Mouse (Mus musculus) hindbrain, embryonic 13.5 days (tissue): ENCODE results near the gene Pde7b. TPM values are rescaled to one million over a fixed set of nuclear protein-coding genes. Genes with fewer than 3 reads are reported as not detected.

Source experiments
- ATAC-seq: fragments of 200-750 bp; cut with Nextera tagmentation; 2 replicates; pipeline ENCODE4 v1.8.0; 2017; ENCODE audit warnings: moderate TSS enrichment; ENCODE audit not compliant: low FRiP score
- H3K27ac ChIP-seq: fragments of 300-500 bp; sonication (generic); 2 replicates; pipeline ENCODE4 v1.5.1; 2015; ENCODE audit warnings: inconsistent platforms, mild to moderate bottlenecking, moderate library complexity
- H3K27me3 ChIP-seq: fragments of 300-500 bp; sonication (generic); 2 replicates; pipeline ENCODE4 v1.6.1; 2015; ENCODE audit warnings: mild to moderate bottlenecking, inconsistent platforms
- H3K36me3 ChIP-seq: fragments of 300-500 bp; sonication (generic); 2 replicates; pipeline ENCODE4 v1.6.1; 2015; ENCODE audit warnings: mild to moderate bottlenecking, inconsistent platforms
- H3K4me1 ChIP-seq: fragments of 300-500 bp; sonication (generic); replicated peaks from 2 replicates; pipeline ENCODE4 v1.6.1; 2015; ENCODE audit warnings: inconsistent platforms
- H3K4me2 ChIP-seq: fragments of 300-500 bp; sonication (generic); 2 replicates; pipeline ENCODE4 v1.6.1; 2015; ENCODE audit warnings: inconsistent platforms, mild to moderate bottlenecking, moderate library complexity
- H3K4me3 ChIP-seq: fragments of 300-500 bp; sonication (generic); 2 replicates; pipeline ENCODE4 v1.5.1; 2015; ENCODE audit warnings: mild to moderate bottlenecking, inconsistent platforms
- H3K9ac ChIP-seq: fragments of 300-500 bp; sonication (generic); 2 replicates; pipeline ENCODE4 v1.6.1; 2015; ENCODE audit warnings: mild to moderate bottlenecking, inconsistent platforms
- H3K9me3 ChIP-seq: fragments of 300-500 bp; sonication (generic); 2 replicates; pipeline ENCODE4 v1.6.1; 2016; ENCODE audit warnings: inconsistent platforms
- WGBS: fragments of 180-500 bp; shearing (Covaris S2); methylation state at CpG from one replicate; pipeline ENCODE4 v1.1.7; 2015; 5-methylcytosine and 5-hydroxymethylcytosine counted together
- polyA plus RNA-seq: library from polyadenylated mRNA; unstranded; fragments of >200 nt; fragmentation: Nextera tagmentation; extraction: Ambion mirVana; gene quantifications from 2 replicates; pipeline ENCODE4 v1.2.1, GENCODE M21; 2015

The Pde7b gene
- 2.4 TPM in 2 replicates for polyA plus RNA-seq

DNA sequence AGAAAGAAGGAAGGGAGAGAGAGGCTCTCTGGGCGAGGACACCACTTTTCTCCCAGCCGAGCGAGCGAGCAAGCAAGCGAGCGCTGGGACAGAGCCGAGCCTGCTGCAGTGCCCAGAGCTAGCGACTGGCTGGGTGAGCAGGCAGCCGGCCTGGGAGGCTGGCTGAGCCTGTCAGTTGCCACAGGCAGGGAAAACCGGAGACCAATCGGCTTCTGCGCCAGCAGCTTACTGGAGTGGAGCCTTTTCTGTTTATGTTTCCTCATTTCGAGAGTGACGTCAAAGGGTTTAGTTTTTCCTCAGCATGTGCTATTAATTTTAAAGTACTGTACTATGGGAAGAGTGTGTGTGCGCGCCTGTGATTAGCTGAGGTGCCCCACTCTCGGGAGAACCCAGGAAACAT is at the start of gene Pde7b:
Gene Pde7b (minus strand): TSS at position 173 of the 400 bp plus-strand sequence.
- no peaks in the 10 kb centered on the region for H3K9me3 ChIP-seq
- H3K27ac ChIP-seq, result no peak within 1 kb of the TSS; the same call in 1 of the 2 replicates
- no peaks in the 10 kb centered on the region for H3K27me3 ChIP-seq
- H3K4me3 ChIP-seq, result peak within 1 kb of the TSS; percentile 26
- H3K4me2 ChIP-seq, result peak within 1 kb of the TSS; percentile 49
- peaks cover 32% of the 10 kb centered on the region for H3K4me1 ChIP-seq
- no peaks in the 10 kb centered on the region for H3K36me3 ChIP-seq
- peak; percentile 91 for ATAC-seq
- H3K9ac ChIP-seq, result peak within 1 kb of the TSS; percentile 19
- 15% methylated on average over 17 of the region's 17 CpGs for WGBS

GRCm38 (mm10) chr10:20772056-20772455 is 47.2 kb upstream of the Pde7b start:
- no peaks in the 10 kb centered on the region for H3K27me3 ChIP-seq
- no peak for ATAC-seq
- 77% methylated on average over 4 of the region's 4 CpGs for WGBS
- no peaks in the 10 kb centered on the region for H3K9me3 ChIP-seq
- no peaks in the 10 kb centered on the region for H3K36me3 ChIP-seq
- H3K4me1 ChIP-seq, result 0 out of 2 replicates have a peak, but pooled peaks cover 11% of the 10 kb centered on the region
- no peak overlapping the region for H3K9ac ChIP-seq
- no peak overlapping the region for H3K4me2 ChIP-seq
- H3K4me3 ChIP-seq, result no peak overlapping the region
- no peak overlapping the region for H3K27ac ChIP-seq

DNA sequence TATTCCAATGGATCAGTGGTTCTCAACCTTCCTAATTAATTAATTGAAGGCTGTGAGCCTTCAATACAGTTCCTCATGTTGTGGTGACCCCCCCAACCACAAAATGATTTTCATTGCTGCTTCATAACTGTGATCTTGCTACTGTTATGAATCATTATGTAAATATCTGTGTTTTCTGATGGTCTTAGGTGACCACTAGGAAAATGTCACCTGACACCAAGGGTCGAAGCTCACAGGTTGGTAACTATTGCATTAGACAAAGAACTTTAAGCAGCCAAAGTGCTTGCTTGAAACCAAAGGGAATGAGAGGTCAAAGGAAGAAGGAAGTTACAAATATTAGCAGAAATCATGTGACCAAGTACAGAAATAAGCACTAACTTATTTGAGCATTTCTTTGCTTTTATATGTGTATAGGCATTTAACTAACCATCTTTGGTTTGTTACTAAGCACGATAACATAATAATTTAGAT is 45.6 kb upstream of the Pde7b start:
- no peak overlapping the region for H3K9ac ChIP-seq
- no peaks in the 10 kb centered on the region for H3K9me3 ChIP-seq
- H3K27ac ChIP-seq, result no peak overlapping the region
- no peak for ATAC-seq
- no peak overlapping the region for H3K4me2 ChIP-seq
- 95% methylated on average over 2 of the region's 2 CpGs for WGBS
- no peaks in the 10 kb centered on the region for H3K27me3 ChIP-seq
- 0 out of 2 replicates have a peak, but pooled peaks cover 11% of the 10 kb centered on the region for H3K4me1 ChIP-seq
- H3K36me3 ChIP-seq, result no peaks in the 10 kb centered on the region
- H3K4me3 ChIP-seq, result no peak overlapping the region

DNA sequence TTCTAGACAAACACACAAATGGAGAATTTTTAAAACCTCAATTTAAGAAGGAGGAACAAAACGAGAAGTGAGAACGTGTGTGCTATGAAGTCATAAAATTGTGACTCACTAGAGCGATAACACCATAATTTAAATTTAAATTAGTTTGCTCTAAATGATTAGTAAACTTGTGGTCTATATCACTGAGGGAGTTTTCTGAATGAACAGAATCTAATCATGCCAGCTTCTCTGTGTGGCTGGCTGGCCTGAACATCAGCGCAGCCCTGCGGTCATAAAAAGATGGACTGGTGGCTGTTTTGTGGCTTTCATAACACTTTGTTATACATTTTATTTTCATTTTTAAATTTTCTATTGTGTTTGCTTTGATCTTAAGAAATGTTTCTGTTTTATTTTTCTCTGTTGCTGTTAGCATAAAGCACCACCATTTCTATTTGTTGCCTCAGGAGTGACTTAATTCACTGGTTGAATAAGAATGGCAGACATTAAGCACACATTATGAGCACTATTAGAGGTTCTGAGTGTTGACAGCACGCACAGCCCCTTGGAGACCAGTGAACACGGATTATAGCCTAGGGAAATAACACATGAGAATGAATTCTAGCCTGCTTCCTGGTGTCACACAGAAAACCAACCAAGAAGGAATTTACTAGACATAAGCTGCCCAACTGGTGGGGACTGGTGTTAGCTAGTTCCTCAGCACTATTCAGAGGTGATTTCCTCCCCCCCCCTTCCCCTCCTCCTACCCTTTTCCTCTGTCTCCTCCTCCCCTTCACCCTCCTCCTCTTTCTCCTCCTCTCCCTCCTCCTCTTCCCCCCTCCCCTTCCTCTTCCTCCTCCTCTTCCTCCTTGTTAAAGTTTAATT is 44.9 kb upstream of the Pde7b start:
- 0 out of 2 replicates have a peak, but pooled peaks cover 11% of the 10 kb centered on the region for H3K4me1 ChIP-seq
- no peak overlapping the region for H3K9ac ChIP-seq
- no peaks in the 10 kb centered on the region for H3K9me3 ChIP-seq
- 61% methylated on average over 7 of the region's 7 CpGs for WGBS
- no peak overlapping the region for H3K4me3 ChIP-seq
- H3K27me3 ChIP-seq, result no peaks in the 10 kb centered on the region
- no peak overlapping the region for H3K4me2 ChIP-seq
- peak; percentile 69 for ATAC-seq
- H3K27ac ChIP-seq, result no peak overlapping the region
- no peaks in the 10 kb centered on the region for H3K36me3 ChIP-seq

GRCm38 (mm10) chr10:20764352-20764751 is 39.5 kb upstream of the Pde7b start:
- H3K36me3 ChIP-seq, result no peaks in the 10 kb centered on the region
- H3K27ac ChIP-seq, result no peak overlapping the region
- no peak for ATAC-seq
- no peak overlapping the region for H3K4me2 ChIP-seq
- 86% methylated on average over 3 of the region's 3 CpGs for WGBS
- H3K9me3 ChIP-seq, result no peaks in the 10 kb centered on the region
- H3K4me3 ChIP-seq, result no peak overlapping the region
- H3K27me3 ChIP-seq, result no peaks in the 10 kb centered on the region
- 0 out of 2 replicates have a peak, but pooled peaks cover 6% of the 10 kb centered on the region for H3K4me1 ChIP-seq
- no peak overlapping the region for H3K9ac ChIP-seq

DNA sequence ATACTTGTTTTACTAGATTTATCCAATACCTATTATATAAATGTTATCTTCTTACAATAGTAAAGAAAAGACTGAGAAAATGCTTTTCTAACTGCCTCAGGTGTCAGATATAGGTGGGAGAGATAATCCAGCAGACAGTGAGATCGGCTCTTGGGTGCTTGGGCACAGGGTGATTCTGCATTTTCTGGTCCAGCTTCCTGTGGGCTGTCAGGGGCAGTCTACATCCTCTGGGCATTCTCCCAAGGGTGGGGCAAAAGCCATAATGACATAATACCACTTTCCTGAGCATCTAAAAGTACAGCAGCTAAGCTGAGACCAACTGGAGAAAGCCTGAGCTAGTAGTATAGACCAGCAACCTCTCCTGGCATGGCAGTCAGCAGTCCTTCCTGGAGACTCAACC is 34.1 kb upstream of the Pde7b start:
- Histone ChIP-seq H3K9ac (no peak overlapping the region), H3K36me3 (no peaks in the 10 kb centered on the region), H3K4me1 (no peaks in the 10 kb centered on the region), H3K4me2 (no peak overlapping the region), H3K9me3 (no peaks in the 10 kb centered on the region; the same call in 1 of the 2 replicates), H3K4me3 (no peak overlapping the region), H3K27ac (no peak overlapping the region), H3K27me3 (no peaks in the 10 kb centered on the region)
- 97% methylated on average over 1 of the region's 1 CpGs for WGBS
- no peak for ATAC-seq

DNA sequence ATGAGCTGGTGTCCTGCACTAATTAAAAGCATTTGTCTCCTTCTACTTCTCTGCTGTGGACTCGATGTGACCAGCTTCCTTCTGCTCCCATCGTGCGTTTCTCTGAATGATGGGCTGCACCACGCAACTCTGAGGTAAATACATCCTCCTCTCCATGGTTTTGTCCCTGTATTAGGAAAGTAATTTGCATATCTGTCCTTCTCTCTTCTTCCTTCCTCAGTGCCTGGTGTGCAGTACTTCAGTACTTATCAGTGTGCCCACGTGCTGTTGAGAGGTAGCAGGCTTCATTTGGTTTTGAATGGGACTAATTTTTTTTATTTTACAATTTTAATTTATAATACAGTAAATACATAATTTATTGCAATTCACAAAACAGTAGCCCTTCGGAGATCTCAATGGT is 33.4 kb upstream of the Pde7b start:
- no peaks in the 10 kb centered on the region for H3K36me3 ChIP-seq
- no peak for ATAC-seq
- H3K4me3 ChIP-seq, result no peak overlapping the region
- H3K4me2 ChIP-seq, result no peak overlapping the region
- no peaks in the 10 kb centered on the region for H3K27me3 ChIP-seq
- H3K4me1 ChIP-seq, result no peaks in the 10 kb centered on the region
- WGBS, result 86% methylated on average over 6 of the region's 6 CpGs
- H3K9ac ChIP-seq, result no peak overlapping the region
- H3K27ac ChIP-seq, result no peak overlapping the region
- H3K9me3 ChIP-seq, result no peaks in the 10 kb centered on the region; the same call in 1 of the 2 replicates

DNA sequence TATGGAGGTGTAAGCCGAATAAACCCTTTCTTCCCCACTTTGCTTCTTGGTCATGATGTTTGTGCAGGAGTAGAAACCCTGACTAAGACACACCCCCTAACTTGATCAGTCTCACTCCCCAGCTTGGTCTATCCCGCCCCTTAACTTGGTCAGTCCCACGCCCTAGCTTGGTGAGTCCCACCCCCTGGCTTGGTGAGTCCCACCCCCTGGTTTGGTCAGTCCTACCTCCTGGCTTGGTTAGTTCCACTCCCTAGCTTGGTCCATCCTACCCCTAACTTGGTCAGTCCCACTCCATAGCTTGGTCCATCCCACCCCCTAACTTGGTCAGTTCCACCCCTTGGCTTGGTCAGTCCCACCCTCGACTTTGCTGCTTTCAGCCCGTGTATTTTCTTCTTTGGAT is 31.3 kb upstream of the Pde7b start:
- Histone ChIP-seq H3K4me1 (no peaks in the 10 kb centered on the region), H3K4me3 (no peak overlapping the region), H3K36me3 (no peaks in the 10 kb centered on the region), H3K9ac (no peak overlapping the region), H3K4me2 (no peak overlapping the region), H3K27me3 (no peaks in the 10 kb centered on the region), H3K9me3 (no peaks in the 10 kb centered on the region; the same call in 1 of the 2 replicates), H3K27ac (no peak overlapping the region)
- 93% methylated on average over 5 of the region's 5 CpGs for WGBS
- ATAC-seq, result no peak

- no peak overlapping the region for H3K4me3 ChIP-seq
Observed at GRCm38 (mm10) chr10:20752883-20753282, 28.0 kb upstream of the Pde7b start.

DNA sequence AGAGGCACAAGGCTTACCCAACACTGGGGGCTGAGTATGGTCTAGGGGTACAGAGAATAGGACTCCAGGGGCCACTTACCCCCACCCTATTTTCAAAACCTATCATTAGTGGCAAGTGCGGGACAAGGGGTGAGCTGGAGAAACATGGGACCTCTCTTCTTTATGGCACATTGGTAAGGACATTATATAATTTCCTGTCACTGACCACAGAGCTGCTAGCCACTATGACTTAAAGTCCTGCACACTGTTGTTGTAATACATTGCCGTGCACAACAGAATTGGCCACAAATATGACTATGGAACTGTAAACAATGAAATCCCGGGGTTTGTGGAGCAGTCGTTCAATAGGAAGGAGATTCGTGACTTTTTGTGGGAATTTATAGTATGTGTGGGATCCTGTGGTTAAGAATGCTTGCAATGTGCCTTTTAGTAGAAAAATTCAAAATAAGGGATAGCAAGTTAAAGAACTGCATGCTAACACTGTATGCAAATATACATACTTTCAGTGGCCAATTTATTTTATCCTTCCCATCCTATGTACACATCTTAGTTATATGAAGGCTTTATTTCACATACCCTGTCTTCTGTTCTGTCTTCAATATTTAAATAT is 25.9 kb upstream of the Pde7b start:
- WGBS, result 94% methylated on average over 5 of the region's 5 CpGs
- H3K4me1 ChIP-seq, result no peaks in the 10 kb centered on the region

More at GRCm38 (mm10) chr10:20752883-20753282, 28.0 kb upstream of the Pde7b start:
- no peaks in the 10 kb centered on the region for H3K4me1 ChIP-seq
- ATAC-seq, result no peak
- H3K27me3 ChIP-seq, result no peaks in the 10 kb centered on the region
- no peak overlapping the region for H3K9ac ChIP-seq
- WGBS, result 90% methylated on average over 1 of the region's 1 CpGs
- H3K9me3 ChIP-seq, result no peaks in the 10 kb centered on the region; the same call in 1 of the 2 replicates
- no peak overlapping the region for H3K27ac ChIP-seq
- H3K36me3 ChIP-seq, result no peaks in the 10 kb centered on the region
- H3K4me2 ChIP-seq, result no peak overlapping the region

DNA sequence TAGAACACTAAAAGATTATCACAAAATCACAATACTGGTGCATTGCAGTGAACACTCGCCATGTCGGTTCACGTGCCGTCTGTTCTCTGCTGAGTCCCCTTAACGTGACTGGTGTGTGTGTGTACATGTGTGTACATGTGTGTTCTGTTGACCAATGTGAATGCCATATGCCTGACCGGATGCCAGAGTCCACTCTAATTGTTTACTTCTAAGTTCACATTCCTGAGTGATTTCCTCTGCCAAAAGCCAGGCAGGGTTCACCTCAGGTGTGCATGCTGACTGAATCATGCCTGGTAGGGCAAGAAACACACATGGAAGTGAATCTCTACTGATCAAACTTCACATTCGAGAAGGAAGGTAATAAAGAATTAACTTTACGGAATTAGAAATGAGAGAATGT is 24.1 kb upstream of the Pde7b start:
- H3K4me2 ChIP-seq, result no peak overlapping the region
- no peak overlapping the region for H3K4me3 ChIP-seq
- no peak overlapping the region for H3K27ac ChIP-seq
- no peaks in the 10 kb centered on the region for H3K36me3 ChIP-seq
- no peak for ATAC-seq
- no peak overlapping the region for H3K9ac ChIP-seq
- WGBS, result 94% methylated on average over 8 of the region's 8 CpGs
- no peaks in the 10 kb centered on the region for H3K4me1 ChIP-seq
- H3K9me3 ChIP-seq, result no peaks in the 10 kb centered on the region
- H3K27me3 ChIP-seq, result no peaks in the 10 kb centered on the region

More for the DNA sequence above, 25.9 kb upstream of the Pde7b start:
- Histone ChIP-seq H3K27ac (no peak overlapping the region), H3K36me3 (no peaks in the 10 kb centered on the region), H3K4me2 (no peak overlapping the region), H3K9ac (no peak overlapping the region), H3K9me3 (no peaks in the 10 kb centered on the region), H3K4me3 (no peak overlapping the region), H3K27me3 (no peaks in the 10 kb centered on the region)
- ATAC-seq, result no peak

DNA sequence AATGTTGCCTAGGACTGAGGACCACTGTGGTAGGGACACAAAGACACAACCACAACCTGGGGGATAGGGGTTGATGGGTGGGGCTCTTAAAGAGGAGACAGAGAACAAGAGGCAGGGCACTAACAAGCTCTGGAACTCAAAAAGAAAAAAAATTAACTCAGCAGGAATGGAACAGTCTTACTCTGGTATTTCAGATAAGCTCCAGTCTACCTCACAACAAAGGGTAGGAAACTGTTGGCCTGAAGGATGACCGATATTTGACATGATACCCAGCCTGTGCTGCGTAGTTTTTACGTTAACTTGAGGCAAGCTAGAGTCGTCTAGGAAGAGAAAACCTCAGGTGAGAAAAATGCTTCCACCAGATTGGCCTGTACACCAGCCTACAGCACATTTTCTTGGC is 22.4 kb upstream of the Pde7b start:
- Histone ChIP-seq H3K9ac (no peak overlapping the region), H3K27me3 (no peaks in the 10 kb centered on the region), H3K4me2 (no peak overlapping the region), H3K27ac (no peak overlapping the region), H3K4me1 (no peaks in the 10 kb centered on the region), H3K36me3 (no peaks in the 10 kb centered on the region), H3K9me3 (no peaks in the 10 kb centered on the region), H3K4me3 (no peak overlapping the region)
- ATAC-seq, result no peak
- 92% methylated on average over 4 of the region's 4 CpGs for WGBS
